Mouse (Mus musculus) small intestine, adult 2 months (tissue): ENCODE results near the gene Yipf1. TPM values are rescaled to one million over a fixed set of nuclear protein-coding genes. Genes with fewer than 3 reads are reported as not detected.
"Not testable (repeated sequence)": the region's sequence is repeated elsewhere in the genome, so short reads cannot be mapped to it uniquely, and the experiment has no call there.

ENCODE experiments used
- H3K27ac ChIP-seq: fragments of 200-500 bp; 2 replicates; pipeline ENCODE4 v1.5.1; 2012; ENCODE audit warnings: low read depth, low read length, control low read depth, inconsistent platforms; ENCODE audit not compliant: insufficient read depth
- H3K27me3 ChIP-seq: fragments of 200-500 bp; 2 replicates; pipeline ENCODE4 v1.6.1; 2012; ENCODE audit warnings: mild to moderate bottlenecking, moderate library complexity, low read length, inconsistent platforms; ENCODE audit not compliant: control insufficient read depth, insufficient read depth
- H3K36me3 ChIP-seq: fragments of 200-500 bp; 2 replicates; pipeline ENCODE4 v1.6.1; 2012; ENCODE audit warnings: mild to moderate bottlenecking, low read length, control low read depth, inconsistent platforms; ENCODE audit not compliant: control insufficient read depth, insufficient read depth
- H3K4me1 ChIP-seq: fragments of 200-500 bp; 2 replicates; pipeline ENCODE4 v1.6.1; 2012; ENCODE audit warnings: low read length, inconsistent platforms, mixed read lengths; ENCODE audit not compliant: control insufficient read depth, insufficient read depth, insufficient read length
- H3K4me3 ChIP-seq: fragments of 200-500 bp; 2 replicates; pipeline ENCODE4 v1.5.1; 2012; ENCODE audit warnings: low read depth, mild to moderate bottlenecking, control low read depth, inconsistent platforms, low read length, moderate library complexity
- CTCF ChIP-seq: fragments of 200-500 bp; IDR thresholded peaks from 2 replicates; pipeline ENCODE4 v1.5.1; 2012; ENCODE audit warnings: low read depth, mild to moderate bottlenecking, control low read depth, inconsistent platforms, low read length, moderate library complexity, mixed read lengths; ENCODE audit not compliant: insufficient replicate concordance, insufficient read length; ENCODE audit errors: extremely low read depth
- POLR2A ChIP-seq: fragments of 200-500 bp; IDR thresholded peaks from 2 replicates; pipeline ENCODE4 v1.6.1; 2012; ENCODE audit warnings: low read depth, mild to moderate bottlenecking, control low read depth, inconsistent platforms, low read length, moderate library complexity
- WGBS: fragments of 180-500 bp; shearing (Covaris S2); methylation state at CpG from one replicate; pipeline ENCODE4 v1.1.7; 2018; 5-methylcytosine and 5-hydroxymethylcytosine counted together
- polyA plus RNA-seq: library from polyadenylated mRNA; depleted of rRNA; stranded (reverse); fragments of >200 nt; gene quantifications from 2 replicates; pipeline ENCODE4 v1.2.3, GENCODE M21; 2012

Gene Yipf1
- polyA plus RNA-seq, 1 experiment: 59.3 TPM

DNA sequence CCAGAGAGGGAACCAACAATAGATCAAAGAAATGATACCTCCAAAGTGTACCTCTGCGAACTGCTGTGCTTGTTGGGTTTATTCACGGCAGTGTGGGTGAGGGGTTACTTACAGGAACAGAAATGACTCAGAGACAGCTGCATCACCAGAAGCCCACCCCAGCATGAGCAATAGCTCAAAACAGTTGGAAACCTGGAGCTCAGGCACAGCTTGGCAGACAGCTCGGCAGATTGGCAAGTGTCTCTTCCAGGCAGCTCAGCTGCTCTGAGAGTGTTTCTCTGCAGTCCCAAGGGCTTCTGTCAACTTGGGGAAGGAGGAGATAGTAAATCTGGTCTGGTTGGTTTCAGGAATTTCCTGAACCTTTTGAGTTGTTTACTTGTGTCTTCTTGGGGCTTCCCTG, 44.3 kb downstream of the Yipf1 start:
- no peak overlapping the region for H3K27ac ChIP-seq
- H3K27me3 ChIP-seq: no peaks in the 10 kb centered on the region
- H3K36me3 ChIP-seq: peaks cover 21% of the 10 kb centered on the region
- H3K4me3 ChIP-seq: no peak overlapping the region
- no peaks in the 10 kb centered on the region for H3K4me1 ChIP-seq
- TF ChIP-seq CTCF (no peak), POLR2A (no peak)
- 93% methylated on average over 3 of the region's 3 CpGs for WGBS

DNA sequence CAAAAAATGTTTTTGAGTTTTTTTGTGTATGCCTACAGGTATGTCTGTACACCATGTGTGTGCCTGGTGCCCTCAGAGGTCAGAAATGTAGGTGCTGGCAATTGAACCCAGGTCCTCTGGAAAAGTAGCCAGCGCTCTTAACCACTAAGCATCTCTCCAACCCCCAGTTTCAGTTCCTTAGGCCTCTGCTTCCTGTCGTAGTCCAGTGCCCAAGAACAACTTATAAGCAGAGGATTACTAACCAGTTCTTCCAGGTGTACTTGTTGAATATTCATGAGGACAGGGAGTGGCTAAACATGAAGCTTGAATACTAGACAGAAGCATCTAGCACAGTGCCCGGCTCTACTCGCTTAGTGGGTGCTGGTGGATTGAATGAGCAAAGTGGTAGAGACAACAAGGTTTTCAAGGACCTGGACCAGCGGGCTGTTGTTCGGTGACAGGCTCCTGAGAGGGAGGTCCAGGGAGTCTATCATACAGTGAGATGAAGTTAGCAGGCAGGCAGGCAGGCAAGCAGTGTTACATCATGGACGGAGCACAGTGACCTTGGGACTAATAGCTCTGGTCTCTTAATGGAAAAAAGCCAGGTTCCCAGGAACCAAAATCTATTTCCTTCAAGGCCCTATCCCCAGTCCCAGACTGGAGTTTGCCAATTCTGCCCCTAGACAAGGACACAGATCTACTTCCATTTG, 46.4 kb downstream of the Yipf1 start:
- Histone ChIP-seq H3K27me3 (no peaks in the 10 kb centered on the region), H3K27ac (no peak overlapping the region), H3K4me1 (no peaks in the 10 kb centered on the region), H3K4me3 (no peak overlapping the region), H3K36me3 (peaks cover 13% of the 10 kb centered on the region)
- WGBS: 80% methylated on average over 7 of the region's 7 CpGs
- no peak for TF ChIP-seq CTCF
- no peak for TF ChIP-seq POLR2A

DNA sequence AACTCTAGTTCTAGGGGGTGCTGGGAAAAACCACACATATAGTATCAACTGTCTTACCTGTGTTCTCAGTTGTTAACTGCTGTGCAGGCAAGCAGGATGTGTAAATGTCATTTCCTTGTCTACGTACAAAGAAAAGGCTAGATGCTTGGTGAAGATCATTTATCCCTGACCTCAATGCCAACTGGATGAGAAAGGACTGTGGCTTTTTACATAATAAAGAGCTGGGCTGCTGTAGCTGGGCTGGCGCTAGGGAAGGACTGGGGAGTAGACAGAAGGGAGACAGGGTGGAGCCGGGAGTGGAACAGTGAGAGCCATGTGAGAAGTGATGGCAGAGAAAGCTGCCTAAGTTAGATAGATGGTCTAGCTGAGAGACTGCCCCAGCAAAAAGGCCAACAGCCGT, 48.6 kb downstream of the Yipf1 start:
- H3K27me3 ChIP-seq: no peaks in the 10 kb centered on the region
- no peak overlapping the region for H3K4me3 ChIP-seq
- WGBS: 86% methylated on average over 4 of the region's 4 CpGs
- H3K4me1 ChIP-seq: no peaks in the 10 kb centered on the region
- no peak overlapping the region for H3K27ac ChIP-seq
- no peak for TF ChIP-seq POLR2A
- TF ChIP-seq CTCF: no peak
- peaks cover 8% of the 10 kb centered on the region; the same call in 1 of the 2 replicates for H3K36me3 ChIP-seq

- no peak overlapping the region for H3K27ac ChIP-seq
- TF ChIP-seq POLR2A (no peak), CTCF (no peak)
- no peak overlapping the region for H3K4me3 ChIP-seq
- H3K36me3 ChIP-seq: peaks cover 8% of the 10 kb centered on the region; the same call in 1 of the 2 replicates
- WGBS: 80% methylated on average over 6 of the region's 6 CpGs
- H3K27me3 ChIP-seq: no peaks in the 10 kb centered on the region
- H3K4me1 ChIP-seq: no peaks in the 10 kb centered on the region
Observed at GRCm38 (mm10) chr4:107363573-107363972, 49.4 kb downstream of the Yipf1 start.

DNA sequence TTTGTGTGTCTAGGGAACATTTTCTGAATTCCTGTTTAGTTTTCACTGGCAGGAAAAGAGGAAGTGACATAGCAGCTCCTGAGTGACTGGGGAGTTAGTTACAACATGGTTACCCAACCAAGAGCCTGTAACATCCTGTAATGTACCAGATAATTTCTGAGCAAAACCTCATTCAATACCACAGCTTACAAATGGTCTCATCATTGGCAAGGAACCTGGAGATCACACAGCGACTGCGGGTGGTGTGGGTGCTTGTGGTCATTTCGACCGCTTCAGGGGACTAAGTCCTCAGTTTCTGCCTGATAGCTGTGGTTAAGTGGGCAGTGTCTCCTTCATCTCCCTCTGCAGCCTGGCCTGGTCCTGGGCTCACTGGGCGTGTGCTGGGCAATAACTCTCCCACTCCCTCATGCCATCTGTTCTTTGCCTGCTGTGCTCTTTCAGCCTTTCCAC, 50.1 kb downstream of the Yipf1 start:
- 80% methylated on average over 5 of the region's 5 CpGs for WGBS
- TF ChIP-seq CTCF: no peak
- no peak for TF ChIP-seq POLR2A
- Histone ChIP-seq H3K27ac (no peak overlapping the region), H3K4me1 (no peaks in the 10 kb centered on the region), H3K27me3 (no peaks in the 10 kb centered on the region), H3K4me3 (no peak overlapping the region), H3K36me3 (peaks cover 8% of the 10 kb centered on the region; the same call in 1 of the 2 replicates)

GRCm38 (mm10) chr4:107366408-107366807, 52.2 kb downstream of the Yipf1 start:
- not testable (repeated sequence) for H3K27ac ChIP-seq, H3K4me1 ChIP-seq, H3K4me3 ChIP-seq, H3K27me3 ChIP-seq, H3K36me3 ChIP-seq

GRCm38 (mm10) chr4:107367567-107368314, 53.6 kb downstream of the Yipf1 start, which contains the start of gene Ndc1:
Gene Ndc1, plus strand, starts transcription at chr4:107367784.
- WGBS: under 1% methylated on average over 51 of the region's 51 CpGs
- Histone ChIP-seq H3K27me3 (no peaks in the 10 kb centered on the region), H3K36me3 (peaks cover 5% of the 10 kb centered on the region; the same call in 1 of the 2 replicates), H3K27ac (peak within 1 kb of the TSS; percentile 89), H3K4me1 (no peaks in the 10 kb centered on the region), H3K4me3 (peak within 1 kb of the TSS; percentile 92)
- TF ChIP-seq POLR2A: peak; percentile 51
- TF ChIP-seq CTCF: no peak

DNA sequence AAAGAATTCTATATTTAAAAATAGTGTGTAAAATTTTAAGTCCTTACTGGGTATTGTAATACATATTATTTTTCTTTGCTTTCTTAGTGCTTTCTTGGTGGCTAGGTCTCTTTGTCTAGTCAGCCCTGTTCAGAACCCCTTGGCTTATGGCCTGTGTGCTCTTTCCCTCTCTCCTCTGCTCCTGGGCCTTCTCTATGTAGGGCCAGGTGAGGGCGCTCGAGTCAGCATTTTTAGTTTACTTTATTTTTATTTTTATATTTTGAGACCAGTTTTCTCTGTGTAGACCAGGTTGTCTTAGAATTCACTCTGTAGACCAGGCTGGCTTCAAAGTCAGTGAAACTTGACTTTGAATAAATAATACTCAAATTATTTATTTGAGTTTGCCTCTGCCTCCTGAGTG, 58.1 kb downstream of the Yipf1 start:
- peaks cover 22% of the 10 kb centered on the region for H3K36me3 ChIP-seq
- 52% methylated on average over 2 of the region's 2 CpGs for WGBS
- no peak overlapping the region for H3K4me3 ChIP-seq
- H3K4me1 ChIP-seq: no peaks in the 10 kb centered on the region
- no peaks in the 10 kb centered on the region for H3K27me3 ChIP-seq
- no peak overlapping the region for H3K27ac ChIP-seq
- TF ChIP-seq POLR2A: no peak
- no peak; the same call in 1 of the 2 replicates for TF ChIP-seq CTCF
